Mouse (Mus musculus): ENCODE measurements around the gene Il25.

GRCm38 (mm10) chr14:54894296-54895151, 38.0 kb upstream of the Il25 start:
- TF ChIP-seq GATA1 (IDR thresholded peaks at IDR 0.05; ENCODE audit: low read length) = no peak
- TF ChIP-seq TAL1 (IDR thresholded peaks at IDR 0.05; ENCODE audit: low read length) = no peak

All from erythroblast, embryonic 14.5 days (primary cell).